Mouse (Mus musculus) heart, embryonic 13.5 days (tissue): ENCODE measurements around the gene Tcea3. TPM values are rescaled to one million over a fixed set of nuclear protein-coding genes. Genes with fewer than 3 reads are reported as not detected.

ENCODE experiments used
- ATAC-seq: fragments of 200-750 bp; cut with Nextera tagmentation; 2 replicates; pipeline ENCODE4 v1.8.0; 2017; ENCODE audit warnings: moderate TSS enrichment; ENCODE audit not compliant: insufficient number of reproducible peaks, low FRiP score, low TSS enrichment; ENCODE audit errors: extremely low read depth
- H3K27ac ChIP-seq: fragments of 300-500 bp; sonication (generic); replicated peaks from 2 replicates; pipeline ENCODE4 v1.5.1; 2015; ENCODE audit warnings: moderate library complexity, mild to moderate bottlenecking, inconsistent platforms
- H3K27me3 ChIP-seq: fragments of 300-500 bp; sonication (generic); replicated peaks from 2 replicates; pipeline ENCODE4 v1.6.1; 2015; ENCODE audit warnings: mild to moderate bottlenecking, inconsistent platforms
- H3K36me3 ChIP-seq: fragments of 300-500 bp; sonication (generic); 2 replicates; pipeline ENCODE4 v1.6.1; 2015; ENCODE audit warnings: mild to moderate bottlenecking, inconsistent platforms
- H3K4me1 ChIP-seq: fragments of 300-500 bp; sonication (generic); 2 replicates; pipeline ENCODE4 v1.6.1; 2015; ENCODE audit warnings: inconsistent platforms
- H3K4me2 ChIP-seq: fragments of 300-500 bp; sonication (generic); 2 replicates; pipeline ENCODE4 v1.6.1; 2015; ENCODE audit warnings: inconsistent platforms, mild to moderate bottlenecking, moderate library complexity
- H3K4me3 ChIP-seq: fragments of 300-500 bp; sonication (generic); 2 replicates; pipeline ENCODE4 v1.5.1; 2015; ENCODE audit warnings: moderate library complexity, mild to moderate bottlenecking, inconsistent platforms
- H3K9ac ChIP-seq: fragments of 300-500 bp; sonication (generic); 2 replicates; pipeline ENCODE4 v1.6.1; 2015; ENCODE audit warnings: inconsistent platforms, mild to moderate bottlenecking, moderate library complexity
- H3K9me3 ChIP-seq: fragments of 300-500 bp; sonication (generic); 2 replicates; pipeline ENCODE4 v1.6.1; 2016; ENCODE audit warnings: inconsistent platforms
- WGBS: fragments of 180-500 bp; shearing (Covaris S2); methylation state at CpG from one replicate; pipeline ENCODE4 v1.1.7; 2015; ENCODE audit warnings: mixed read lengths; 5-methylcytosine and 5-hydroxymethylcytosine counted together
- polyA plus RNA-seq: library from polyadenylated mRNA; unstranded; fragments of >200 nt; fragmentation: Nextera tagmentation; extraction: Ambion mirVana; gene quantifications from 2 replicates; pipeline ENCODE4 v1.2.1, GENCODE M21; 2015

Tcea3 gene
- polyA plus RNA-seq = 58.8 and 62.7 TPM in 2 replicates

GRCm38 (mm10) chr4:136247729-136248463, at the start of gene Tcea3:
TSS of gene Tcea3 (plus strand) at chr4:136247729.
- Histone ChIP-seq H3K36me3 (peaks cover 7% of the 10 kb centered on the region; the same call in 1 of the 2 replicates), H3K27me3 (peaks cover 67% of the 10 kb centered on the region), H3K27ac (peak within 1 kb of the TSS; percentile 85), H3K4me2 (peak within 1 kb of the TSS; percentile 88), H3K4me3 (peak within 1 kb of the TSS; percentile 77), H3K4me1 (peaks cover 51% of the 10 kb centered on the region), H3K9ac (peak within 1 kb of the TSS; percentile 87), H3K9me3 (no peaks in the 10 kb centered on the region)
- under 1% methylated on average over 46 of the region's 46 CpGs for WGBS
- ATAC-seq = peak; percentile 21

DNA sequence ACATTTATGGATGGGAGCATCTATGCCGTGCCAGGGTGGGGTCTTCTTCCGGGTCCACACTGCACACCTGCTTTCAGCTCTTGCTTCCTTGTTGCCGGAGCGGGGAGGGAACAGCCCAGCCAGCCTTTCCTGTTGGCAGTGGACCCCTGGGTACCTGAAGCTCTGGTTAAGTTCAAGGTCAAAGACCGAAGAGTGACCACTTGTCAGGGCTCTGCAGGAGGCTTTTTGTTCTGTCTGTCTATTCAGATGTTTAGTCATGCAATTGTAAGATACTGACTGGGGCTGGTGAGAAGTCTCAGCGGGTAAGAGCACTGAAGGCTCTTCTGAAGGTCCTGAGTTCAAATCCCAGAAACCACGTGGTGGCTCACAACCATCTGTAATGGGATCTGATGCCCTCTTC, 48.7 kb upstream of the Tcea3 start:
- H3K9ac ChIP-seq = no peak overlapping the region
- no peaks in the 10 kb centered on the region for H3K9me3 ChIP-seq
- no peak for ATAC-seq
- H3K4me2 ChIP-seq = no peak overlapping the region
- H3K4me3 ChIP-seq = no peak overlapping the region
- H3K27ac ChIP-seq = no peak overlapping the region
- WGBS = 74% methylated on average over 7 of the region's 7 CpGs
- H3K4me1 ChIP-seq = peaks cover 19% of the 10 kb centered on the region
- peaks cover 23% of the 10 kb centered on the region for H3K27me3 ChIP-seq
- H3K36me3 ChIP-seq = 0 out of 2 replicates have a peak, but pooled peaks cover 3% of the 10 kb centered on the region

- H3K27me3 ChIP-seq = peaks cover 30% of the 10 kb centered on the region
- ATAC-seq = no peak
- no peak overlapping the region for H3K4me3 ChIP-seq
- no peaks in the 10 kb centered on the region for H3K9me3 ChIP-seq
- WGBS = 26% methylated on average over 9 of the region's 9 CpGs
- H3K9ac ChIP-seq = no peak overlapping the region
- peaks cover 10% of the 10 kb centered on the region for H3K4me1 ChIP-seq
- H3K36me3 ChIP-seq = 0 out of 2 replicates have a peak, but pooled peaks cover 3% of the 10 kb centered on the region
- H3K4me2 ChIP-seq = no peak overlapping the region
- no peak overlapping the region for H3K27ac ChIP-seq
Observed at GRCm38 (mm10) chr4:136199562-136200292, 47.8 kb upstream of the Tcea3 start.

GRCm38 (mm10) chr4:136202509-136202908, 45.0 kb upstream of the Tcea3 start:
- H3K4me1 ChIP-seq = peaks cover 17% of the 10 kb centered on the region
- no peaks in the 10 kb centered on the region for H3K9me3 ChIP-seq
- H3K27ac ChIP-seq = no peak overlapping the region
- no peak overlapping the region for H3K4me3 ChIP-seq
- H3K4me2 ChIP-seq = no peak overlapping the region
- no peak overlapping the region for H3K9ac ChIP-seq
- H3K36me3 ChIP-seq = no peaks in the 10 kb centered on the region
- peaks cover 30% of the 10 kb centered on the region for H3K27me3 ChIP-seq
- ATAC-seq = no peak
- WGBS = 9% methylated on average over 9 of the region's 9 CpGs

- WGBS = 91% methylated on average over 2 of the region's 2 CpGs
- H3K9me3 ChIP-seq = no peaks in the 10 kb centered on the region
- no peaks in the 10 kb centered on the region for H3K36me3 ChIP-seq
- no peak overlapping the region for H3K9ac ChIP-seq
- no peak overlapping the region for H3K4me2 ChIP-seq
- ATAC-seq = no peak
- H3K27me3 ChIP-seq = peaks cover 41% of the 10 kb centered on the region
- H3K4me1 ChIP-seq = peaks cover 26% of the 10 kb centered on the region
- no peak overlapping the region for H3K27ac ChIP-seq
- H3K4me3 ChIP-seq = no peak overlapping the region
Observed at GRCm38 (mm10) chr4:136204775-136205174, 42.8 kb upstream of the Tcea3 start.

GRCm38 (mm10) chr4:136206033-136206893, 41.3 kb upstream of the Tcea3 start, which contains the start of gene Asap3:
TSS of gene Asap3 (plus strand) at chr4:136206365.
- Histone ChIP-seq H3K9me3 (no peaks in the 10 kb centered on the region), H3K27ac (peak within 1 kb of the TSS; percentile 59), H3K27me3 (peaks cover 34% of the 10 kb centered on the region), H3K4me3 (peak within 1 kb of the TSS; percentile 78), H3K4me2 (peak within 1 kb of the TSS; percentile 100), H3K36me3 (no peaks in the 10 kb centered on the region), H3K4me1 (peaks cover 26% of the 10 kb centered on the region), H3K9ac (peak within 1 kb of the TSS; percentile 88)
- under 1% methylated on average over 53 of the region's 54 CpGs for WGBS
- ATAC-seq = peak; percentile 93

DNA sequence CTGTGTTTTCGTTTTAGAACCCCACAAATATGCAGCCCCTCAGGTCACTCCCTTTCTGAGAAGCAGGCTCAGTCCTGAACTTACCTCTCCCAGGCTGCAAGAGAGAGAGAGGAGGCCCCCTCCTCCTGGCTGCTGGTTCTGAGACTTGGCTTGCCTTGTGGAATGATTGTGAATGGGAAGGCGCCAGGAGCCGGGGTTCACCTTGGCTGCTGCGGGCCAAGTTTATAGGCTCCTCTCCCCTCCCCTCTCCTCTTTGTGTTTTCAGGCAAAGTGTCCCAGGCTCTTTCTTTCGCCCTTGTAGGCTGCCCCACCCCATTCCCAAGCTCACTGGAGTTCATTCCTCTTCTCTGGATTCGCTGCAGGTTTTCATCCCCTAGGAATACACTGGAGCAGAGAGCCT, 40.6 kb upstream of the Tcea3 start:
- H3K4me3 ChIP-seq = peak overlapping the region; percentile 78
- peak overlapping the region; percentile 100 for H3K4me2 ChIP-seq
- no peaks in the 10 kb centered on the region for H3K9me3 ChIP-seq
- H3K27me3 ChIP-seq = peaks cover 27% of the 10 kb centered on the region
- H3K27ac ChIP-seq = peak overlapping the region; percentile 59; the same call in 1 of the 2 replicates
- H3K36me3 ChIP-seq = no peaks in the 10 kb centered on the region
- WGBS = 13% methylated on average over 6 of the region's 6 CpGs
- ATAC-seq = no peak
- peaks cover 26% of the 10 kb centered on the region for H3K4me1 ChIP-seq
- H3K9ac ChIP-seq = peak overlapping the region; percentile 88

DNA sequence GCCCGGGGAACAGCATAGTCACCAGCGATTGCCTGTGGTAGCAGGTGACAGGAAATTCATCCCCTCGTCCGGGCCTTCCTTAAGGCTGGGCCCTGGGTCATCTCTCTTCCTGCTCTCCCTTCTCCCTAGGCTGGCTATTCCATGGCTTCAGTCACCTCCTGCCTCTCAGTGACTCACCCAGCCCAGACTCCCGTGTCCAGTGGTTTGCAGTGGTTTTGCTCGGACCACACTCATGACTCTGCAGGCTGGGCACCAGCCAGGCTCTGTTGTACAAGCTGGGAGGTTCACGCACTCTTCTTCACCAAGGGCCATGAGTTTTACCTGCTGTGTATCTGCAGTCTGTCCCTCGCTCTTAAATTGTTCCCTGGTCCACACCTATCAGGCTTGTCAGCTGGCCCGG, 36.6 kb upstream of the Tcea3 start:
- no peak overlapping the region for H3K9ac ChIP-seq
- H3K27ac ChIP-seq = no peak overlapping the region
- peaks cover 25% of the 10 kb centered on the region for H3K4me1 ChIP-seq
- no peak for ATAC-seq
- H3K36me3 ChIP-seq = no peaks in the 10 kb centered on the region
- H3K4me3 ChIP-seq = no peak overlapping the region
- 69% methylated on average over 9 of the region's 9 CpGs for WGBS
- peaks cover 11% of the 10 kb centered on the region for H3K27me3 ChIP-seq
- no peak overlapping the region for H3K4me2 ChIP-seq
- H3K9me3 ChIP-seq = no peaks in the 10 kb centered on the region

DNA sequence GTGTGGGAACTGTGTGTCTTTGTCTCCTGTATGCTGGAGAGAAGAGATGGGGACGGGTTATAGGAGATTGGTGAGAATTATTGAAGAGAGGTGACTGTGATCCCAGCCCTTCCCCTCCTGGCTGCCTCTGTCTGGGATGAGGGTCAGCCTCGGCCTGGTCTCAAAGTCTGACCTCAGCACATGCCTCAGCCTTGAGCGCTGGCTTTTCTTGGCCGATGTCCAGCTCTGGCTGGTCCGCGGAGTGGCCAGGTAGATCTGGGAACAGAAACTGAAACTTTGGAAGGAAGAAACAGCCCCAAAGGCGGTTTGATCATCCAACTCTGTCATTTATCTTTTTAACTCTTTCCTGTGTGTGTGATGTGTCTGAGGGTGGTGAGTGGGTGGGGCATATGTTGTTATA, 33.9 kb upstream of the Tcea3 start:
- WGBS = 44% methylated on average over 7 of the region's 7 CpGs
- no peak overlapping the region for H3K9ac ChIP-seq
- H3K4me3 ChIP-seq = no peak overlapping the region
- no peaks in the 10 kb centered on the region for H3K9me3 ChIP-seq
- no peak overlapping the region for H3K4me2 ChIP-seq
- peaks cover 21% of the 10 kb centered on the region for H3K4me1 ChIP-seq
- no peak for ATAC-seq
- H3K27me3 ChIP-seq = peaks cover 10% of the 10 kb centered on the region
- H3K27ac ChIP-seq = no peak overlapping the region
- no peaks in the 10 kb centered on the region for H3K36me3 ChIP-seq

GRCm38 (mm10) chr4:136214828-136215227, 32.7 kb upstream of the Tcea3 start:
- H3K4me2 ChIP-seq = no peak overlapping the region
- no peak overlapping the region for H3K27ac ChIP-seq
- ATAC-seq = no peak
- WGBS = 86% methylated on average over 8 of the region's 8 CpGs
- no peak overlapping the region for H3K4me3 ChIP-seq
- H3K27me3 ChIP-seq = peaks cover 14% of the 10 kb centered on the region
- H3K36me3 ChIP-seq = no peaks in the 10 kb centered on the region
- no peak overlapping the region for H3K9ac ChIP-seq
- no peaks in the 10 kb centered on the region for H3K9me3 ChIP-seq
- H3K4me1 ChIP-seq = peaks cover 25% of the 10 kb centered on the region

DNA sequence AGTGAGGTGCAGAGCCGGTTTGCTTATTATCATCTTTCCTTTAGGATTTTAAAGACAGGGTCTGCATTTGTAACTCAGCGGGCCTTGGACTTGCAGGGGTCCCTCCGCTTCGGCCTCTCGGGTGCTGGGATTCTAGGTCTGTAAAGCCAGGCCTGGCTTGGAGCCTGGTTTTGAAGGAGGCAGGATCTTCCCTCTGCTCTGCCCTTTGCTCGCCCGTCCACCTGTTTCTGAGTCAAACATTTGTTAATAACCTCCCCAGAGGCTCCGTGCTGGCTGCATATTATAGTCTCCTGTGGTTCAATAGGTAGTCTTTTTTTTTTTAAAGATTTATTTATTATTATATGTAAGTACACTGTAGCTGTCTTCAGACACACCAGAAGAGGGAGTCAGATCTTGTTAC, 32.0 kb upstream of the Tcea3 start:
- no peak for ATAC-seq
- Histone ChIP-seq H3K4me1 (peaks cover 33% of the 10 kb centered on the region), H3K27ac (no peak overlapping the region), H3K36me3 (no peaks in the 10 kb centered on the region), H3K27me3 (peaks cover 19% of the 10 kb centered on the region), H3K4me3 (no peak overlapping the region), H3K9ac (no peak overlapping the region), H3K4me2 (no peak overlapping the region), H3K9me3 (no peaks in the 10 kb centered on the region)
- WGBS = 83% methylated on average over 8 of the region's 8 CpGs
